Mouse (Mus musculus) forebrain, embryonic 16.5 days (tissue): ENCODE data around the gene Wdr13. TPM values are rescaled to one million over a fixed set of nuclear protein-coding genes. Genes with fewer than 3 reads are reported as not detected.
A peak's percentile ranks its signal among the peaks of the same experiment; 100 is the strongest.
"Not testable (repeated sequence)": the region's sequence is repeated elsewhere in the genome, so short reads cannot be mapped to it uniquely, and the experiment has no call there.

Experiments
- ATAC-seq: fragments of 200-750 bp; cut with Nextera tagmentation; 2 replicates; pipeline ENCODE4 v1.8.0; 2017; ENCODE audit warnings: mild to moderate bottlenecking, moderate library complexity
- H3K27ac ChIP-seq: fragments of 300-500 bp; sonication (generic); 2 replicates; pipeline ENCODE4 v1.5.1; 2014; ENCODE audit warnings: low read length, control low read depth
- H3K27me3 ChIP-seq: fragments of 300-500 bp; sonication (generic); replicated peaks from 2 replicates; pipeline ENCODE4 v1.6.1; 2014; ENCODE audit warnings: low read length; ENCODE audit not compliant: control insufficient read depth, insufficient read depth
- H3K36me3 ChIP-seq: fragments of 300-500 bp; sonication (generic); 2 replicates; pipeline ENCODE4 v1.6.1; 2014; ENCODE audit not compliant: control insufficient read depth, insufficient read depth
- H3K4me1 ChIP-seq: fragments of 300-500 bp; sonication (generic); replicated peaks from 2 replicates; pipeline ENCODE4 v1.6.1; 2014; ENCODE audit warnings: low read length; ENCODE audit not compliant: control insufficient read depth, insufficient read depth
- H3K4me2 ChIP-seq: fragments of 300-500 bp; sonication (generic); 2 replicates; pipeline ENCODE4 v1.6.1; 2014; ENCODE audit warnings: mild to moderate bottlenecking, low read length, control low read depth
- H3K4me3 ChIP-seq: fragments of 300-500 bp; sonication (generic); replicated peaks from 2 replicates; pipeline ENCODE4 v1.5.1; 2014; ENCODE audit warnings: mild to moderate bottlenecking, low read length, control low read depth
- H3K9ac ChIP-seq: fragments of 300-500 bp; sonication (generic); replicated peaks from 2 replicates; pipeline ENCODE4 v1.6.1; 2014; ENCODE audit warnings: low read depth, low read length, control low read depth
- H3K9me3 ChIP-seq: fragments of 300-500 bp; sonication (generic); 2 replicates; pipeline ENCODE4 v1.6.1; 2016; ENCODE audit warnings: low read length; ENCODE audit not compliant: control insufficient read depth
- WGBS: fragments of 180-500 bp; shearing (Covaris S2); extraction: QIAGEN DNeasy Blood & Tissue Kit; methylation state at CpG from one replicate; pipeline ENCODE4 v1.1.7; 2014; 5-methylcytosine and 5-hydroxymethylcytosine counted together
- polyA plus RNA-seq: library from polyadenylated mRNA; unstranded; fragments of >200 nt; fragmentation: Nextera tagmentation; extraction: Ambion mirVana; gene quantifications from 2 replicates; pipeline ENCODE4 v1.2.1, GENCODE M21; 2015

The Wdr13 gene
- polyA plus RNA-seq, 1 experiment from 2014 or later, result 68.5 TPM

DNA sequence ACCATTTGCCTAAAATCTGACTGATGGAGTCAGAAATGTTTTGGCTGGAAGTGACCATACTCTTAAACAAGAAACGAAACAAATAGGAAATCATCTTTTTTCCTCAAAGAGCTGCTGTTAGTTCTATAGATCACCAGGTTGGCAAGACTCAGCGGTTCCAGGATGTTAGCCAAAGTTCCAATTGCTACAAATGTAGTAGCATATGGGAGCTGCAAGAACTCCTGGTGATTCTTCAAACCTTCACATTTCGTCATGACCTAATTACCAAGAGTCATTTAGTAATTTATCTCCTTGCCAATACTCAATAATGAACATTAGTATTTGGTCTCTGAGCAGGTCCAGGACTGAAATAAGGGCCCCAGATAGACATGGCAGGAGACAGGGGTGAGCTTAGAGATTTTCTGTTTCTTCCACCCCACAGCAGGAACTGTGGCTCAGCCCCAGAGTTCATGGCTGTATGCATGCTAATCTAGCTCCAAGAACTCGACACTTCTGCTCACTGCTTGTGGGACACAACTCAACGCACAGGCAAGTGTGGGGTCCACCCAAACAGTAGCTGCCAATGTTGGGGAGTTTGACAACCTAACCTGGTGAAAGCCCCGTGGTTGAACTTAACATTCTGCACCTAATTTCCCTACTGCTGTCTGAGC lies 8.7 kb downstream of the Wdr13 start:
- H3K36me3 ChIP-seq, result peaks cover 6% of the 10 kb centered on the region
- no peak overlapping the region for H3K4me2 ChIP-seq
- H3K9me3 ChIP-seq, result no peaks in the 10 kb centered on the region; the same call in 1 of the 2 replicates
- ATAC-seq, result no peak
- no peak overlapping the region for H3K9ac ChIP-seq
- no peaks in the 10 kb centered on the region for H3K4me1 ChIP-seq
- H3K27ac ChIP-seq, result no peak overlapping the region
- H3K27me3 ChIP-seq, result no peaks in the 10 kb centered on the region
- 84% methylated on average over 6 of the region's 6 CpGs for WGBS
- no peak overlapping the region for H3K4me3 ChIP-seq

DNA sequence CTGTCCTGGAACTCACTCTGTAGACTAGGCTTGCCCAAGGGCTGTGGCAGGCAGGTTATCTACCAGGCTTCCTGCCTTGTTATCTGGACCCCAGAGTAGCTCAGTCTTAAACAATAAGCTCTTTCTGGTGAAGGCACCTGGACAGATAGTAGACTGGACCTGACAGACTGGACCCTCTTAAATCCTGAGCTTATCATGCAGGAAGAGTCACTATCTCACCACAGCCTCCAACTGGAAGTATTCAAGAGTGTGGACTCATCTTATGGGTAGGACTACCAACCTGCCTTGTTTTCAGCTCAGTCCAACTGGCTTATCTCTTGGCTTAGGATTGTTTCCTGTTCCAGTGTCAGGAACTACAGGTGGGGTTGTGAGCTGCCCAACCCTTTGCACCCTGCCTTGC lies 15.4 kb downstream of the Wdr13 start:
- Histone ChIP-seq H3K4me3 (no peak overlapping the region), H3K36me3 (no peaks in the 10 kb centered on the region), H3K9ac (no peak overlapping the region), H3K9me3 (no peaks in the 10 kb centered on the region), H3K27ac (no peak overlapping the region), H3K4me2 (no peak overlapping the region), H3K27me3 (no peaks in the 10 kb centered on the region), H3K4me1 (no peaks in the 10 kb centered on the region)
- ATAC-seq, result no peak

DNA sequence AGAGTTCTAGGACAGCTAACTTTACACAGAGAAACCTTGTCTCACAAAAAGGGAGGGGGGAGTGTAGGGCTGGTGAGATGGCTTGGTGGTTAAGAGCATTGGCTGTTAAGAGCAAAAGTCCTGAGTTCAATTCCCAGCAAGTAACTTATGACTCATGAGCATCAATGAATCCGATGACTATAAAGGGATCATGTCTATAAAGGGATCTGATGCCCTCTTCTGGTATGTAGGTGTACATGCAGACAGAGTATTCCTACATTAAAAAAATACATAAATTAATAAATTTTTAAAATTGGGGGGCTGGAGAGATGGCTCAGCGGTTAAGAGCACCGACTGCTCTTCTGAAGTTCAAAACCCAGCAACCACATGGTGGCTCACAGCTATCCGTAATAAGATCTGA lies 17.4 kb downstream of the Wdr13 start:
- no peaks in the 10 kb centered on the region for H3K27me3 ChIP-seq
- no peaks in the 10 kb centered on the region for H3K4me1 ChIP-seq
- WGBS, result 81% methylated on average over 4 of the region's 4 CpGs
- H3K4me3 ChIP-seq, result no peak overlapping the region
- no peaks in the 10 kb centered on the region for H3K36me3 ChIP-seq
- no peak overlapping the region for H3K9ac ChIP-seq
- ATAC-seq, result no peak
- H3K27ac ChIP-seq, result no peak overlapping the region
- no peaks in the 10 kb centered on the region for H3K9me3 ChIP-seq
- no peak overlapping the region for H3K4me2 ChIP-seq

DNA sequence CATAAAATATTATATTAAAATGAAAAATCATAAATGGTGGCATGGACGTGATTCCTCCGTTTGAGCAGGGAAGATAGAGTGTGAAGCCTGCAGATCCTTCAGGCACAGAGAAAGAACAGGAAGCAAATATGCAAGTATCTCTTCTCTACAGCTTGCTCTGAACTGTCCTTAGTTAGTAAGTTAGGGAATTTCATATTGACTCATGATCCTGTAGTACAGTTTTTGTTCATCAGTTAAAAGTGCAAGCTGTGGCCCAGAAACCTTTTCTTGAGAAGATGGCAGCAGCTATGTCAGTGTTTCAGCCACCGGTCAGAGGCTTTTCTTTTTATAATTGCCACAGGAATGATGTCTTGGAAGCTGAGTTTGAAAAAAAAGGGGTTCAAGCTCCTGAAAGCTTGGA lies 27.7 kb downstream of the Wdr13 start:
- Histone ChIP-seq H3K4me2 (no peak overlapping the region), H3K27ac (no peak overlapping the region), H3K9me3 (no peaks in the 10 kb centered on the region), H3K27me3 (no peaks in the 10 kb centered on the region), H3K9ac (no peak overlapping the region), H3K4me3 (no peak overlapping the region), H3K36me3 (no peaks in the 10 kb centered on the region), H3K4me1 (peaks cover 5% of the 10 kb centered on the region; the same call in 1 of the 2 replicates)
- 98% methylated on average over 3 of the region's 3 CpGs for WGBS
- ATAC-seq, result no peak

DNA sequence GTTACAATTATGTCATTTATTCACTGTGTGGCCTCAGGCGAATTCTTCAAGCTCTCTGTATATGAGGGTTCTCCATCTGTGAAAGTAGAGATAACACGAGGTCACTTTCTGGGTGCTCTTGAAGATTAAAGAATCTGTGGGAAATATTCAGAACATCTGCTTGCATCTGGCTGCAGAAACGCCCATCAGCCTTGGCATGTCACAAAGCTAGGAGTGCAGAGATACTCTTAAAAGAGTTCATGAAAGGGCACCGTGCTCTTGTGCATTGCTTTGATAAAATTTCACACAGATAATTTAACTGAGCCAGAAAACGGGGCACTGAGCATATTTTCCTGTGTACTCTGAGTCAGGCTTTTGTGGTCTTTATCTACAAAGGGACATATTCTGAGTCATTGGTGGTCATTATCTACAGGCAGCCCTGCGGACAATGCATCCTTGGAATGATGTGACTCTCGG lies 30.5 kb downstream of the Wdr13 start:
- Histone ChIP-seq H3K9me3 (no peaks in the 10 kb centered on the region), H3K9ac (no peak overlapping the region), H3K4me1 (peaks cover 5% of the 10 kb centered on the region; the same call in 1 of the 2 replicates), H3K4me3 (no peak overlapping the region), H3K27me3 (no peaks in the 10 kb centered on the region), H3K36me3 (no peaks in the 10 kb centered on the region), H3K4me2 (no peak overlapping the region), H3K27ac (no peak overlapping the region)
- no peak for ATAC-seq
- 68% methylated on average over 7 of the region's 7 CpGs for WGBS

DNA sequence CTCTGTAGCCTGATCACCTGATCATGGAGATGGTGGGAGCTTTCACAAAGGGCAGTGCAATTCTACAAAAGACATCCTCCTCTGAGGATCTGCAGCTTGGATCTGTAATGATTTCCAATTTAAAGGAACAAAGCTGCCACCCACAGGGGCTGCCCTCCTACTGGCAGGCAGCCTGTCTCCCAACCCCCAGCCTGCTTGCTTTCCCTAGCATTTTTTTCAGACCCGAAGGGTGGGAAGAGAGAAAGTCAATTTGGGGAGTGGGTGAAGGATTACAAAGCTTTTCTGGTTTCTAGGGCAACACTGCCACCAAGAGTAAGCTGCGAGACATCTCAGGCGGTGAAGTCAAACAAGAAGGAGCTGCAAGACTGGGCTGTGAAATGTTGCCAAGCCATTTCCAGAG lies 31.7 kb downstream of the Wdr13 start:
- Histone ChIP-seq H3K4me1 (peaks cover 5% of the 10 kb centered on the region; the same call in 1 of the 2 replicates), H3K9ac (no peak overlapping the region), H3K4me3 (no peak overlapping the region), H3K27ac (peak overlapping the region; percentile 87), H3K9me3 (no peaks in the 10 kb centered on the region), H3K36me3 (no peaks in the 10 kb centered on the region), H3K4me2 (peak overlapping the region; percentile 9), H3K27me3 (no peaks in the 10 kb centered on the region)
- peak; percentile 62 for ATAC-seq
- 9% methylated on average over 3 of the region's 3 CpGs for WGBS

DNA sequence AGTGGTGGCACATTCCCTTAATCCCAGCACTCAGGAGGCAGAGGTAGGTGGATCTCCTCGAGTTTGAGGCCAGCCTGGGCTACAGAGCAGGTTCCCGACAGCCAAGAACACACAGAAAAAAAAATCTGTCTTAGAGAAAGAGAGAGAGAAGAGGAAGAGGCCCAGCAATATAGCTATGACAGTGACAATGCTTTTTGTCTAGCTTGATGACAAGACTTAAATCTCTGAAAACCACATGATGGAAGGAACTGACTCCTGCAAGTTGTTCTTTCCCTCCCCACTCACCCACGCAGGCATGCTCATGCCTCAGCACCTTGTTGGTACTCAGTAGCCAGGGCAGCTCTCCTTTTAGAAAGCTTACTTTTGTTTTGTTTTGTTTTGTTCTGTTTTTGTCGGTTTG lies 33.3 kb downstream of the Wdr13 start:
- no peaks in the 10 kb centered on the region for H3K27me3 ChIP-seq
- H3K9ac ChIP-seq, result no peak overlapping the region
- ATAC-seq, result no peak
- no peaks in the 10 kb centered on the region for H3K36me3 ChIP-seq
- 46% methylated on average over 4 of the region's 4 CpGs for WGBS
- no peak overlapping the region for H3K4me2 ChIP-seq
- H3K9me3 ChIP-seq, result no peaks in the 10 kb centered on the region
- no peak overlapping the region for H3K4me3 ChIP-seq
- H3K4me1 ChIP-seq, result peaks cover 5% of the 10 kb centered on the region; the same call in 1 of the 2 replicates
- H3K27ac ChIP-seq, result no peak overlapping the region

DNA sequence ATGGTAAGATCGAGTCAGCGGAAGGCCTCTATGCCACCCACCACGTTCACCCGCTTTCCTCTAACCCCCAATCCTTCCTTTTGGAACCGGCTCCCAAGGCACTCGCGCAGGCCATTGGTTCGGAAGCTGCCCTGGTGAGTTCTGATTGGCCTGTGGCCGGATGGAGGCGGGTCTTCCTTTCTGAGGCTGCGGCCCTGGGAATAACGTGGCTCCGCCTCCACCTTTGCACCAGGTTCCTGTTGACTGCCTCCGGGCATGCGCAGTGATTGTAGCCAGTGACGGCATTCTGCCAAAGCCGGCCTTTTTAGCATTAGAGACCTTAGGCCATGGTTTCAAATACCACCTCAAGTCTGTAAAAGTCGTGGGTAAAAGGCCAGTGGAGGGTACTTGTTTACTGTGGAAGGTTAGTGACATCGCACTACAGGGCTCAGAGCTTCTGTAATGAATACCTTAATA lies 35.9 kb downstream of the Wdr13 start:
- H3K27me3 ChIP-seq, result no peaks in the 10 kb centered on the region
- peak overlapping the region; percentile 51 for H3K4me2 ChIP-seq
- peak overlapping the region; percentile 39 for H3K4me3 ChIP-seq
- peak overlapping the region; percentile 44; the same call in 1 of the 2 replicates for H3K9ac ChIP-seq
- 0 out of 2 replicates have a peak overlapping the region, but pooled peaks have one; percentile 33 for H3K27ac ChIP-seq
- 19% methylated on average over 19 of the region's 19 CpGs for WGBS
- no peaks in the 10 kb centered on the region for H3K36me3 ChIP-seq
- H3K4me1 ChIP-seq, result peaks cover 5% of the 10 kb centered on the region; the same call in 1 of the 2 replicates
- ATAC-seq, result peak; percentile 89
- H3K9me3 ChIP-seq, result no peaks in the 10 kb centered on the region

DNA sequence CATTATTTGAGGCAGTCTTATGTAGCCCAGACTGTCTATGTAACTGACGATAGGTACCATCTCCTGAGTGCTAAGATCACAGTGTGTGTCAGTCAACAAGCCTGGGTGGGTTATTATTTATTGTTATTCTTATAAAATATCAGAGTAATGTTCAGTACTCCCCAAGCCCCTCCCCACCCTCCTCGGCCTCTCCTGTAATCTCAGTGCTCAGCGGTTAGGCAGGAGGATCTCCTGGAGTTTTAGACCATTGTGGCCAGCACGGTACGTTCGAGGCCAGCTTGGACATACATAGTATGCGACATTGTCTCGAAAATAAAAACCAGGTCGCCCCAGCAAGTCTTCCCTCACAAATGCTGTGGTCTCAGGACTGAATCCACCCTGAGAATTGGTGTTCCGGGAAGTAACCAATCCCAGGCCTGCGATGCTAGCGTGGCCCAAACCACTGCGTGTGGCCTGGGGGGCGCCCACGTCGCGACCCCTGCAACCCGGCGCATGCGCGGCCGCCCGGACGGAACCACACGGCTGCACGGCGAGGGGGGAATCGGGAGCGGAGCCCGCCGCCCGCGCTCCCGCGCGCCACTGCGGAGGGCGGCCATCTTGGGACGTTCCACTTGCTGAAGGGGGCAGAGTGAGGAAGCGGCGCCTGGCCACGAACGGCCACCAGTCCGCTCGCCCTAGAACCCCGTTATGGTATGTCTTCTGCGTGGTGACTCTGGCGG lies 36.5 kb downstream of the Wdr13 start:
- not testable (repeated sequence) for H3K36me3 ChIP-seq, H3K9me3 ChIP-seq, H3K4me1 ChIP-seq, H3K27me3 ChIP-seq, H3K9ac ChIP-seq
- 0 out of 2 replicates have a peak overlapping the region, but pooled peaks have one; percentile 33 for H3K27ac ChIP-seq
- ATAC-seq, result peak; percentile 88
- H3K4me3 ChIP-seq, result peak overlapping the region; percentile 39
- 19% methylated on average over 12 of the region's 48 CpGs for WGBS
- peak overlapping the region; percentile 44 for H3K4me2 ChIP-seq
